ENCODE assay signal across 9 mouse cellular contexts in the genomic region with DNA sequence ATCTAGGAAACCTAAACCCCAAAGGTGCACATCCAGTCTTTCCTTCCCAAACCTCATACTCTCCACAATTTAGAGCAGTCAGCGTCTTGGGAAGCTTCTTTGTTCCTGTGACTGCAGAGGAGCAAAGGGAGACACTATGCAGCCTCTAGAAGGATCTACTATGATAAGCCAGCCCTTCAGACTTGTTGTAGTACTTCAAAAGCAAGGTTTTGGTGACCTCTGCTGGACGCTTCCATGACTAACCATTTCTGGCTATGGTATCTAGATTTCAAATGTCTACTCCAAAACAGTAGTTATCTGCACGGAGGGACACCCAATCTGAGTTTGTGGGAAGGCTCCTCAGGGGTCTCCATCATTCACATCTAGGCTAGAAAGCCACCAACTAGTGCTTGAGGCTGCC. TPM values are rescaled to one million over a fixed set of nuclear protein-coding genes. Genes with fewer than 3 reads are reported as not detected.
DNase-seq lines count a peak whose midpoint lies in the region; ATAC-seq and TF ChIP-seq lines count a peak whose summit lies in the region.
"Had no signal": no experiment of that assay in that cellular context is flagged by ENCODE, and none has a peak within 500 bp of the region (broad histone marks: within the 10 kb centered on the region; RNA-seq: fewer than 3 reads in every experiment).

No protein-coding gene starts in this region.

- no peaks in the 10 kb centered on the region for H3K27me3 ChIP-seq in forebrain, embryonic 11.5 days (ENCODE audit: control insufficient read depth, insufficient read depth, low read length)
- no peaks in the 10 kb centered on the region for H3K27me3 ChIP-seq in forebrain, embryonic 13.5 days
- H3K27me3 ChIP-seq in heart, embryonic 10.5 days (ENCODE audit: insufficient read depth, poor library complexity, severe bottlenecking): peaks cover 4% of the 10 kb centered on the region; the same call in 1 of the 2 replicates
- H3K27me3 ChIP-seq: heart, embryonic 15.5 days had no signal

- H3K9me3 ChIP-seq in forebrain, embryonic 11.5 days (ENCODE audit: control insufficient read depth, low read length): peaks cover 4% of the 10 kb centered on the region
- H3K9me3 ChIP-seq in forebrain, embryonic 13.5 days (replicated peaks): no peaks in the 10 kb centered on the region
- H3K9me3 ChIP-seq in heart, embryonic 10.5 days: peaks cover 14% of the 10 kb centered on the region

- no peaks in the 10 kb centered on the region for H3K36me3 ChIP-seq in forebrain, embryonic 11.5 days (ENCODE audit: control insufficient read depth, insufficient read depth, low read length)
- no peaks in the 10 kb centered on the region for H3K36me3 ChIP-seq in forebrain, embryonic 13.5 days (ENCODE audit: poor library complexity, severe bottlenecking)
- no peaks in the 10 kb centered on the region for H3K36me3 ChIP-seq in heart, embryonic 10.5 days
- H3K36me3 ChIP-seq: heart, embryonic 15.5 days had no signal

- peak; percentile 82 for TF ChIP-seq CTCF in layer of hippocampus, adult 2 months (conservative IDR thresholded peaks at IDR 0.05)

- H3K4me3 ChIP-seq in forebrain, embryonic 11.5 days (ENCODE audit: low read depth, low read length): no peak overlapping the region
- no peak overlapping the region for H3K4me3 ChIP-seq in forebrain, embryonic 13.5 days
- H3K4me3 ChIP-seq in heart, embryonic 10.5 days: no peak overlapping the region
- no peak overlapping the region for H3K4me3 ChIP-seq in layer of hippocampus, adult 2 months
- H3K4me3 ChIP-seq: heart, embryonic 15.5 days had no signal

- no peak overlapping the region for H3K27ac ChIP-seq in forebrain, embryonic 11.5 days (ENCODE audit: low read depth, low read length)
- no peak overlapping the region for H3K27ac ChIP-seq in forebrain, embryonic 13.5 days
- H3K27ac ChIP-seq in heart, embryonic 10.5 days: peak overlapping the region; percentile 31; the same call in 1 of the 2 replicates
- no peak overlapping the region for H3K27ac ChIP-seq in layer of hippocampus, adult 2 months
- H3K27ac ChIP-seq: heart, embryonic 15.5 days had no signal

- H3K4me1 ChIP-seq in forebrain, embryonic 11.5 days (replicated peaks; ENCODE audit: control insufficient read depth, insufficient read depth, low read length): no peaks in the 10 kb centered on the region
- no peaks in the 10 kb centered on the region for H3K4me1 ChIP-seq in forebrain, embryonic 13.5 days
- H3K4me1 ChIP-seq in heart, embryonic 10.5 days: 0 out of 2 replicates have a peak, but pooled peaks cover 4% of the 10 kb centered on the region

- H3K9ac ChIP-seq in forebrain, embryonic 11.5 days (ENCODE audit: low read length): no peak overlapping the region
- no peak overlapping the region for H3K9ac ChIP-seq in forebrain, embryonic 13.5 days
- H3K9ac ChIP-seq: heart, embryonic 15.5 days had no signal

- peak; percentile 65 for DNase-seq in forebrain, embryonic 11.5 days (ENCODE audit: low spot score)
- peak; percentile 24 for DNase-seq in CD4-positive helper T cell, adult 2 months (ENCODE audit: low read depth, low spot score)
- DNase-seq in cerebellum, adult 9-10 months: peak; percentile 57
- DNase-seq in heart, embryonic 10.5 days (ENCODE audit: low spot score): peak; percentile 88
- DNase-seq in layer of hippocampus, adult 2 months (ENCODE audit: low spot score in 2 of 2): peak; percentile 50 to 75
- DNase-seq in lung, postnatal 14 days: peak; percentile 71
- DNase-seq in thymus, postnatal 10 days (ENCODE audit: low spot score in 2 of 2): no peak

- no peak for ATAC-seq in forebrain, embryonic 11.5 days (replicated peaks; ENCODE audit: low FRiP score)
- ATAC-seq in forebrain, embryonic 13.5 days: no peak

- H3K4me2 ChIP-seq in forebrain, embryonic 11.5 days (ENCODE audit: low read depth, low read length, severe bottlenecking): no peak overlapping the region
- no peak overlapping the region for H3K4me2 ChIP-seq in forebrain, embryonic 13.5 days
- H3K4me2 ChIP-seq: heart, embryonic 15.5 days had no signal

- WGBS in forebrain, embryonic 11.5 days: 11% methylated on average over 3 of the region's 3 CpGs
- WGBS in forebrain, embryonic 13.5 days: 10% methylated on average over 3 of the region's 3 CpGs
- WGBS in heart, embryonic 10.5 days: 7% methylated on average over 3 of the region's 3 CpGs

RNA-seq across cellular contexts. Expression of gene Gm49394, which starts 5.9 kb away (rescaled TPM):
- not detected in 2 replicates for polyA plus RNA-seq in forebrain, embryonic 11.5 days (2014; fragmentation: Nextera tagmentation; extraction: Ambion mirVana)
- 0.05 TPM in 1 of 2 replicates, not detected in the other for polyA plus RNA-seq in forebrain, embryonic 13.5 days (2015; fragmentation: Nextera tagmentation; extraction: Ambion mirVana)
- 0.17 and 0.34 TPM in 2 replicates for polyA plus RNA-seq in heart, embryonic 10.5 days (2016; fragmentation: Nextera tagmentation; extraction: Ambion mirVana)
- total RNA-seq in layer of hippocampus, adult 2 months (2021): not detected
- polyA plus RNA-seq: heart, embryonic 15.5 days had no signal

RNA-seq across cellular contexts. Expression of gene Igf2, which starts 9.0 kb away (rescaled TPM):
- 121 and 141 TPM in 2 replicates for polyA plus RNA-seq in forebrain, embryonic 11.5 days (2014; fragmentation: Nextera tagmentation; extraction: Ambion mirVana)
- polyA plus RNA-seq in forebrain, embryonic 13.5 days (2015; fragmentation: Nextera tagmentation; extraction: Ambion mirVana): 56.6 and 57.6 TPM in 2 replicates
- polyA plus RNA-seq in heart, embryonic 10.5 days (2016; fragmentation: Nextera tagmentation; extraction: Ambion mirVana): 962 and 991 TPM in 2 replicates
- 10 to 100 TPM; 45.8 to 68.2 TPM for total RNA-seq in layer of hippocampus, adult 2 months (2021)

Comparison
In these comparisons a context has a peak if more than half of its experiments do, and no peak if none do; other contexts are left out.
1. DNase-seq: peak in forebrain, embryonic 11.5 days (single experiment), CD4-positive helper T cell, adult 2 months (single experiment), cerebellum, adult 9-10 months (single experiment), heart, embryonic 10.5 days (single experiment), layer of hippocampus, adult 2 months (2 of 2) and lung, postnatal 14 days (single experiment); none in thymus, postnatal 10 days (0 of 2).